ENCODE assay signal across 22 mouse cellular contexts in genomic region chr2:168522247-168522646, GRCm38 (mm10).
"Had no signal": no experiment of that assay in that cellular context is flagged by ENCODE, and none has a peak within 500 bp of the region (broad histone marks: within the 10 kb centered on the region; RNA-seq: fewer than 3 reads in every experiment).

No protein-coding gene starts in this region.

- H3K27ac ChIP-seq: kidney, embryonic 15.5 days; left cerebral cortex, adult 2 months; limb, embryonic 12.5 days; limb, embryonic 15.5 days; liver, embryonic 14.5 days; macrophage; midbrain, embryonic 13.5 days; neural tube, embryonic 13.5 days; stomach, postnatal 0 days had no signal

- DNase-seq: kidney, adult 8-10 months; kidney, postnatal 10 days; kidney, postnatal 36 days; layer of hippocampus, postnatal 36 days; liver, postnatal 0 days; lung, embryonic 14.5 days; right cerebral cortex, postnatal 4 days; thymus, adult 2 months; thymus, postnatal 25 days had no signal

- H3K4me3 ChIP-seq: kidney, embryonic 15.5 days; left cerebral cortex, adult 2 months; limb, embryonic 12.5 days; limb, embryonic 15.5 days; midbrain, embryonic 13.5 days; myocyte; neural tube, embryonic 13.5 days had no signal

- H3K9ac ChIP-seq: kidney, embryonic 15.5 days; limb, embryonic 12.5 days; limb, embryonic 15.5 days; liver, embryonic 14.5 days; liver, postnatal 0 days; lung, embryonic 14.5 days; midbrain, embryonic 13.5 days; neural tube, embryonic 13.5 days had no signal

- H3K9me3 ChIP-seq: kidney, embryonic 15.5 days; limb, embryonic 15.5 days; midbrain, embryonic 13.5 days had no signal

- H3K36me3 ChIP-seq: kidney, embryonic 15.5 days; limb, embryonic 12.5 days; midbrain, embryonic 13.5 days; neural tube, embryonic 13.5 days had no signal

- H3K27me3 ChIP-seq: limb, embryonic 15.5 days; midbrain, embryonic 13.5 days had no signal

- H3K4me2 ChIP-seq: kidney, embryonic 15.5 days; limb, embryonic 12.5 days; limb, embryonic 15.5 days; liver, embryonic 11.5 days; lung, embryonic 14.5 days; midbrain, embryonic 13.5 days; neural tube, embryonic 13.5 days had no signal

- ATAC-seq: liver, postnatal 0 days; lung, postnatal 0 days; midbrain, embryonic 13.5 days; midbrain, embryonic 16.5 days had no signal
